Mouse (Mus musculus) cerebellum, adult 2 months (tissue): Measurements from ENCODE around the gene Ndufa6.

Source experiments
- CTCF ChIP-seq: fragments of 200-500 bp; IDR thresholded peaks from 2 replicates; pipeline ENCODE4 v1.5.1; 2011; ENCODE audit warnings: low read depth, mild to moderate bottlenecking, control low read depth, low read length, moderate library complexity, borderline replicate concordance; ENCODE audit not compliant: insufficient read depth
- POLR2A ChIP-seq: fragments of 200-500 bp; IDR thresholded peaks from 2 replicates; pipeline ENCODE4 v1.6.1; 2011; ENCODE audit warnings: low read length, control low read depth, borderline replicate concordance; ENCODE audit not compliant: insufficient read depth

DNA sequence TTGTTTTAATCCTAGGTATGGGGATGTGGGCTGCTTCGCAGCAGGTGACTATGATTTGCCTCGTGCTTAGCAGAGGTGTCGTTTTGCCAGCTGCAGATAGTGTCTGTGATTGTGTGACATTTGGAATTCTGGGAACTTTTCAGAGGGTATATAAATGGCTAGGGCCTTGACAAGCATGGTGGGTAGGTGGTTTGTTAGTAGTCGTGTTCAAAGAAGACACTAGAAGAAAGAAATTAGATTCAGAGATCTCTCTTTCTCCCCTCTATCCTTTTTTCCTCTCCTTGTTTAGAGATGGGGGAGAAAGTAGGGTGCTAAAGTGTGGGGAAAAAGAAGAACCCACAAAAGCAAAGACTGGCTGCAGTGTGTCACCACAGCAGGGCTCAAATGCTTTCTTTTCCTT lies 14.0 kb upstream of the Ndufa6 start:
- TF ChIP-seq CTCF (no peak), POLR2A (no peak)
